Mouse (Mus musculus): ENCODE data around the gene Abr. TPM values are rescaled to one million over a fixed set of nuclear protein-coding genes. Genes with fewer than 3 reads are reported as not detected.

Gene Abr
- polyA plus RNA-seq, 1 experiment = 54.8 TPM

DNA sequence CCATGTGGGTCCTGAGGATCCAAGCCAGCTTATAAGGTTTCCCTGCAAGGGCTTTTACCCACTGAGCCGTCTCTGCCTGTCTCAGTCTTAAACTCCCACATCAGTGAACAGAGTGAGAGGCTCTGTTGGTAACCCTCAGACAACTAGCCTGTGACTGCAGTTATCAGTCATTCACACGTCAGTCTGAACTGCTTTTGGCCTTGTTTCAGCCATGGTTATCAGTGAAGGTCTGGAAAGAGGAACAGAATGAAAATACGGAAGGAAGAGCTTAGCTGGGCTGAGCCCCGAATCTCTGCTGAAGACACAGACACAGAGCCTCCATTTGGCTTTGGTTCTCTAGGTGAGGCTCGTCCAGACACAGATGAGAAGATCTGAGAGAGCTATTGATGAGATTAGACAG lies 6.5 kb upstream of the Abr start:
- Histone ChIP-seq H3K4me3 (replicated peaks; ENCODE audit: extremely low read depth, low read depth, low read length) (no peak overlapping the region), H3K4me1 (ENCODE audit: control insufficient read depth, insufficient read depth, low read length) (peaks cover 3% of the 10 kb centered on the region; the same call in 1 of the 2 replicates)
- 54% methylated on average over 5 of the region's 5 CpGs for WGBS
- TF ChIP-seq CTCF (IDR thresholded peaks at IDR 0.05; ENCODE audit: insufficient read depth, low read length) = no peak
- TF ChIP-seq POLR2A (IDR thresholded peaks at IDR 0.05; ENCODE audit: borderline replicate concordance, extremely low read depth, low read depth, low read length) = no peak
- no peak for DNase-seq

DNA sequence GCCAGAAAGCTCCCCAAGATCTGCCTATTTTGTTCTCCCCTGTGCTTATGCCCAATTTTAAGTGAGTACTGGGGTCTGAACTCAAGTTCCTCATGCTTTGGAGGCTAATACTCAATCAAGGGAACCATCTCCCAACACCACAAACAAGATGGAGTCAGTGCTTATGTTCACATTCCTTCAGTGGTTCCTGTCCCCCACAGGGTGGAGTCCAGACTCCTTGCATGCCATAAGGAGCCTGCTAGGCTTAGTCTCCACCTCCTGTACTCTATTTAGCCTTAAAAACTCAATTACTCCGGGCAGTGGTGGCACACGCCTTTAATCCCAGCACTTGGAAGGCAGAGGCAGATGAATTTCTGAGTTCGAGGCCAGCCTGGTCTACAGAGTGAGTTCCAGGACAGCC lies 2.8 kb upstream of the Abr start:
- DNase-seq = no peak
- 83% methylated on average over 3 of the region's 3 CpGs for WGBS
- TF ChIP-seq POLR2A (IDR thresholded peaks at IDR 0.05; ENCODE audit: borderline replicate concordance, extremely low read depth, low read depth, low read length) (no peak), CTCF (IDR thresholded peaks at IDR 0.05; ENCODE audit: insufficient read depth, low read length) (no peak)
- Histone ChIP-seq H3K4me1 (ENCODE audit: control insufficient read depth, insufficient read depth, low read length) (peaks cover 7% of the 10 kb centered on the region; the same call in 1 of the 2 replicates), H3K4me3 (replicated peaks; ENCODE audit: extremely low read depth, low read depth, low read length) (no peak overlapping the region)

DNA sequence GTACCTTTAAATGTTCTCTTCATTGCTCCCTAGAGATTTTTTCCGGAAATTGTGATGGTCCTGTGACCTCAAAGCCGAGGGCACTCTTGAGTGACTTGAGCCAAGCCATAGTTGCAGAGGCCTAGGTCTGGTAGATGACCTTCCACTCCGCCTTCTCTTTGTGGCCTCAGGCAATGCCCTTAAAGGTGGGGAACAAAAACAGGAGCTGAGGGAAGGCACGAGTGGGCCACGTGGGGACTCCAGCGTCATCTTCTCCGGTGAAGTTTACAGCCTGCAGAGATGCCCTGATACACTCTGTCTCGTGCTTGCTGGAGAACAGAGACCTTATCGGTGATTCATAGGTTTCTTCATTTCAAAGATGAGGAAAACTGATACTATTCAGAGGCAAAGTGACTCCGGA lies 2.0 kb upstream of the Abr start:
- no peak for DNase-seq
- TF ChIP-seq CTCF (IDR thresholded peaks at IDR 0.05; ENCODE audit: insufficient read depth, low read length) (no peak), POLR2A (IDR thresholded peaks at IDR 0.05; ENCODE audit: borderline replicate concordance, extremely low read depth, low read depth, low read length) (no peak)
- no peak overlapping the region for H3K4me3 ChIP-seq (replicated peaks; ENCODE audit: extremely low read depth, low read depth, low read length)

DNA sequence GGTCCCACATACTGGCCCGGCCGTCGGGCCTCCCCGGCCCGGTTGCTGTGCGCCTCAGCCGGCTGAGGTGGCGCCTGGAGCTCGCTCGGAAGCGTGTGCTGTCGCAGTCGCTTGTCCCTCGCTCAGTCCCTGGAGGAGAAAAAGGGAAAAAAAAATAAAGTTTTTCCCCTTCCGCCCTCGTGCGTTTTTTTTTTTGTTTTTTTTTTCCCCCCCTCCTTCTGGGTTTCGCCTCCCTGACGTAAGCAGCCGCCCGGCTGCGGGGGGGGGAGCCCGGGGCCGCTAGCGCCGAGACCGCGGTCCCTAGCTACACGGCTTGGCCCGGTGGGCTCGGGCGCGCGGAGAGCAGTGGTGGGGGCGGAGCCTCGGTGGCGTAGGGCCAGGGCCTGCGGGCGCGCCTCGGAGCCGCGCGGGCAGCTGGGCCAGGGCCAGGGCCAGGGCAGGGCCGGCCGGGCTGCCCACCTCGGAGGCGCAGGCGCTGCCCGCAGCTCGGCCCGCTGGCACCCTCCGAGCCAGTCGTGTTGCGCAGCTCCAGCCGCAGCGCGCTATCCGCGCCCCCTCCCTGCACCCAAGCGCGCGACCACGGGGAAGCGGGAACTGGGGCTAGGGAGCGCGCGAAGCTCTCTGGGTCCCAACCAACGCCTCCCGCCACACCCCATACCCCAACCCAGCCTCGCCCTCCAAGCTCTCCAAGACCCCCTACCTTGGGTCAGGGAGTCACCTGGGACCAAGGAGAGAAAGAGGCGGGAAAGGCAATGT lies 1.3 kb upstream of the Abr start:
- peak; percentile 58 for DNase-seq
- Histone ChIP-seq H3K4me1 (ENCODE audit: control insufficient read depth, insufficient read depth, low read length) (peaks cover 7% of the 10 kb centered on the region; the same call in 1 of the 2 replicates), H3K4me3 (replicated peaks; ENCODE audit: extremely low read depth, low read depth, low read length) (peak overlapping the region; percentile 56)
- WGBS = 2% methylated on average over 63 of the region's 72 CpGs
- no peak for TF ChIP-seq POLR2A (IDR thresholded peaks at IDR 0.05; ENCODE audit: borderline replicate concordance, extremely low read depth, low read depth, low read length)
- TF ChIP-seq CTCF (IDR thresholded peaks at IDR 0.05; ENCODE audit: insufficient read depth, low read length) = no peak

More for the DNA sequence above, 2.0 kb upstream of the Abr start:
- 65% methylated on average over 10 of the region's 10 CpGs for WGBS
- H3K4me1 ChIP-seq (ENCODE audit: control insufficient read depth, insufficient read depth, low read length) = peaks cover 7% of the 10 kb centered on the region; the same call in 1 of the 2 replicates

DNA sequence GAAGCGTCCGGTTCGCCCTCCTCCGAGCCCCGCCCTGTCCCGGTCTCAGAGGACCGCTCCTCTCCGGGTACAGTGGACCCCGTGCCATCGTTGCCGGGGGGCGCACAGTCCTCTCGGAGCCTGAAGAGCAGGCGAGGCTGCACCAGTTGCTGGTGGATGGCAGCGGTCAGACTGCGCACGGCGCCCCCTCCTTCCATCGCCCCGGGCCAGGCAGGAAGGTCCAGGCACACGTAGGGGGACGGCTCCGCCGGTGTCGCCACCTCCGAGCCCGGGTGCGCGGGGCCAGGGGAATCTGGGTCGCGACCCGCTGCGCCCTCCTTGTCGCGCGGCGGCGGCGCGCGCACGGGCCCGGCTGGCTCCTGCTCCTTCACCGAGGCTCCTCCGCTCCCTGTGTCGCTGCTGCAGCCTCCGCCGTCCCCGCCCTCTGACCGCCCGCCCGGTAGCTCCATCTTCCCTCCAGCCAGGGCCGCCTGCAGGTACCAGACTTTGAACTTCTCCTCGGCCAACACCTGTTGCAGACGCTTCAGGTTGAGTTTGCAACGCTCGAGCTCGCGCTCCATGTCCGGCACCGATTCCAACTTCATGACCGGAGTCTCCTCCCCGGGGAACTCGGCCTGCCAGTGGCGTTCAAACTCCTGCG lies 572 bp upstream of the Abr start:
- DNase-seq = peak; percentile 59

DNA sequence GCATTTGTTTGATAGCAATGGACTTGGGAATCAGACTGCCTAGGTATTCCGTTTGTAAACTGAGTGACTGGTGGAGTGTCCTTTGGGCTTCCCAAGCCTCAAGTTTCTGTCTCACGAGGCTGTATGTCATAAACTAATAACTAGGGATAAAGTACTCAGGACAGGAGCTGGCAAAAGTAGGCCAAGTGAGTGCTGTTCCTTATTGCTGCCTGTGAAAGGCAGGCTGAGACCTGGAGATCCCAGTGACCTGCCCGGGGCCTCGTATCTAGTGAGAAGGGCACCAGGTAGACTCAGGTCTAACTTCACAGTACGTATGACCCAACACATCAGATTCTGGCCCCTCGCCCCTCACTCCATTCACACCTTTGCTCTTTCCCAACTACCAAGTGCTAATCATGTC lies 4.0 kb downstream of the Abr start:
- DNase-seq = no peak
- Histone ChIP-seq H3K4me3 (replicated peaks; ENCODE audit: extremely low read depth, low read depth, low read length) (no peak overlapping the region), H3K4me1 (ENCODE audit: control insufficient read depth, insufficient read depth, low read length) (peaks cover 5% of the 10 kb centered on the region; the same call in 1 of the 2 replicates)
- WGBS = 88% methylated on average over 6 of the region's 6 CpGs
- TF ChIP-seq CTCF (IDR thresholded peaks at IDR 0.05; ENCODE audit: insufficient read depth, low read length) (no peak), POLR2A (IDR thresholded peaks at IDR 0.05; ENCODE audit: borderline replicate concordance, extremely low read depth, low read depth, low read length) (no peak)

More for the DNA sequence above, 572 bp upstream of the Abr start:
- H3K4me1 ChIP-seq (ENCODE audit: control insufficient read depth, insufficient read depth, low read length) = peaks cover 7% of the 10 kb centered on the region; the same call in 1 of the 2 replicates
- under 1% methylated on average over 62 of the region's 66 CpGs for WGBS
- peak overlapping the region; percentile 56 for H3K4me3 ChIP-seq (replicated peaks; ENCODE audit: extremely low read depth, low read depth, low read length)
- TF ChIP-seq CTCF (IDR thresholded peaks at IDR 0.05; ENCODE audit: insufficient read depth, low read length) = no peak
- no peak for TF ChIP-seq POLR2A (IDR thresholded peaks at IDR 0.05; ENCODE audit: borderline replicate concordance, extremely low read depth, low read depth, low read length)

DNA sequence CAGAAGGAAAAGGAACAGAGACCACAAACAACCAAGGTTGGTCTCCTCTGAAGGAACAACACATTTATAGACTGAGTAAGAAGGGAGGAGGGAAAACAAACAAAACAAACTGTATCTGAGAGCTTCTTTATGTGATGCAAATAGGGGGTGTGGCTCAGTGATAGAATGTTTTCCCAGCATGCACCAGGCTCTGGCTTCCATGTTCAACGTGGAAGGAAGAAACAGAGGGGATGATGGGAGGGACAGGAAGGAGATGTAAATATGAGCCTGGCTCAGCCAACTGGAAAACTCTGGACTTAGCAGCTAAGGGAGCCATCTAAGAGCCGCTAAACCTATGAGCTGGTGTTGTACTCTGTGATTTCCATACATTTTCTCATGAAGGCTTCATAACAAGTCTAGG lies 7.9 kb downstream of the Abr start:
- Histone ChIP-seq H3K4me1 (ENCODE audit: control insufficient read depth, insufficient read depth, low read length) (0 out of 2 replicates have a peak, but pooled peaks cover 2% of the 10 kb centered on the region), H3K4me3 (replicated peaks; ENCODE audit: extremely low read depth, low read depth, low read length) (no peak overlapping the region)
- DNase-seq = no peak
- TF ChIP-seq CTCF (IDR thresholded peaks at IDR 0.05; ENCODE audit: insufficient read depth, low read length) (no peak), POLR2A (IDR thresholded peaks at IDR 0.05; ENCODE audit: borderline replicate concordance, extremely low read depth, low read depth, low read length) (no peak)
- 47% methylated on average over 2 of the region's 2 CpGs for WGBS

DNA sequence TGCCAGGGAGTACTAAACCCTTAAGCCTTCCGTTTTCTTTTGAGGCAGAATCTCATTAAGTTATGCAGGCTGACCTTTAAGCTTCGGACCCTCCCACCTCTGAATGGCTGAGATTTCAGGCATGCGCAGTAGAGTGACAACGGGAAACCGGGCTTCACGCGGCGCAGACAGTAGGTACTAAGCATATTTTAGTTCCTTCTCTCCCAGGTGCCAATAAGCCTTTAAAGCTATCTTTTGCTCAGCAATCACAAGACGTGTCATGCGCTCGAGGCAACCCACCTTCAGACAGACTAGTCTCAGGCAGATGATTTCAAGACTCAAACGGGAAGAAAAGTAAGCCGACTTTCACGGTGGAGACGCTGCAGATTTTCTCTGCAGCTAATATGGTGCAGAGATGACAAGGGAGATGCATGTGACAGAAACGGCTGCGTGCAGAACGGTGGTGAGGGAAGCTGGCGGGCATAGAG lies 9.4 kb downstream of the Abr start:
- WGBS = 6% methylated on average over 19 of the region's 19 CpGs
- DNase-seq = no peak
- Histone ChIP-seq H3K4me3 (replicated peaks; ENCODE audit: extremely low read depth, low read depth, low read length) (peak overlapping the region; percentile 36), H3K4me1 (ENCODE audit: control insufficient read depth, insufficient read depth, low read length) (0 out of 2 replicates have a peak, but pooled peaks cover 2% of the 10 kb centered on the region)
- TF ChIP-seq POLR2A (IDR thresholded peaks at IDR 0.05; ENCODE audit: borderline replicate concordance, extremely low read depth, low read depth, low read length) (no peak), CTCF (IDR thresholded peaks at IDR 0.05; ENCODE audit: insufficient read depth, low read length) (no peak)

DNA sequence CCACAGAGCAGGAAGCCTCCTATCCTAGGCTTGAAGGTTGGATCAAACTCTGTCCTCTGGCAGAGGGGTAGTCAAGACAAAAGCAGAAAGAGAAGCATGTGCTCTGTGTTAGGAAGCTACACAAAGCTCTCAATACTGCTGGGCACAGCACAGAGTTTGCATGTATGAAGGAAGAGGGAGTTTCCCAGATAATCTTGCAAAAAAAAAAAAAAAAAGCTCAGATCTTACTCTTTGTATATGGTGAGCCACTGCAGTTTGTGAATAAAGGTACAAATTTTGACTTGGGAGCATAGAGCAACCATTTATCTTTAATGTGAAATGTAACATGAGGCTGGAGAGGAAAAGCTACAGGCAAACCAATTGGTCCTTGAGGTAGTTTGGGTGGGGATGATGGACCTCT lies 11.2 kb downstream of the Abr start:
- Histone ChIP-seq H3K4me3 (replicated peaks; ENCODE audit: extremely low read depth, low read depth, low read length) (no peak overlapping the region), H3K4me1 (ENCODE audit: control insufficient read depth, insufficient read depth, low read length) (0 out of 2 replicates have a peak, but pooled peaks cover 2% of the 10 kb centered on the region)
- no peak for TF ChIP-seq CTCF (IDR thresholded peaks at IDR 0.05; ENCODE audit: insufficient read depth, low read length)
- no peak for TF ChIP-seq POLR2A (IDR thresholded peaks at IDR 0.05; ENCODE audit: borderline replicate concordance, extremely low read depth, low read depth, low read length)
- no peak for DNase-seq
